Mouse (Mus musculus) T-helper 17 cell (primary cell): Measurements from ENCODE around the gene Serpinb2.

Source experiments
- in situ Hi-C, 2 experiments: fragments of 300-600 bp; cut with MboI, MseI; formaldehyde crosslinking; loops; 1 replicate in 1 of 2; 2 replicates in 1 of 2; pipeline ENCODE4 v1.15.1; 2025; ENCODE audit warnings: high pct_unique_total_duplicates in 2 of 2

Serpinb2 gene

DNA sequence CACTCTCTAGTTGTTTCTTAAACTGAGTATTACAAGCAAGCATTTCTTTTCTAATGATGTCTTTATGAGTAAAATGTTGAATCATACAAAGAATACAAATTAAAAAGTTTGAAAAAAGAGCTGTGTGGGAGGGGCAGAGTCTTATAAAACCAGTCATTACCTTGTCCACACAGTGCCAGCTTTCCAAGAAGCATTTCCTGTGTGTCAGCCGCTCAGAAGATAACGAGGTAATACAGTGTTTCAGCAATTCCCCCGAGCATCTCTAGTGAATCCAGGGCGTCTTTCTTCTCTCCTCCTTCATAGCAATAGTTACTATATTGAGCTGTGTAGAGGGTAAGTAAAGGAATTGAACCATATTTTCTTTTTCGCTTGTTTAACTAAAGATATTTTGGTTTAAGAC, at the start of gene Serpinb2:
Serpinb2 (plus strand) TSS at position 172 of the 400 bp plus-strand sequence.
- in situ Hi-C loops, result no loop called here

GRCm38 (mm10) chr1:107479909-107480308, 31.3 kb upstream of the Serpinb2 start:
- in situ Hi-C loops, result loop anchor here (5.0 to 25.0 kb wide), 4 partner anchors 235 to 1543 kb away; no protein-coding TSS in a partner anchor

- in situ Hi-C loops, result loop anchor here (5.0 to 25.0 kb wide), 3 partner anchors 237 to 1544 kb away; no protein-coding TSS in a partner anchor
Measured at GRCm38 (mm10) chr1:107481452-107481851, 29.8 kb upstream of the Serpinb2 start.

DNA sequence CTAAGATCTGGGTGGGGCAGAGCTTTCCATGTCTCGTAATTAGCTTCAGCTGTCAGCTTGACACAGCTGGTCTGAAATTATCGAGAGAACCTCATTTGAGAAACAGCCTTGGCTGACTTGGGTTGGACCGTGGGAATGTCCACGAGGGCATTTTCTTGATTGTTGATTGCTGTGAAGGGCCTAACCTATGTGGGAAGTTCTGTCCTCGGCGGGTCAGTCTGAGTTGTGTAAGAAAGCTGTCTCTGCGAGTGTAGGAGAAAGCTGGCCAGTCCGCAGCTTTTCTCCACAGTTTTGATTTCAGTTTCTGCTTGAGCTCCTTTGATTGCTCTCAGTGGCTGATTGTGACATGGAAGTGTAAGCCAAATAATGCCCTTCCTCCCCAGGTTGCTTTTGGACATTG, 21.6 kb upstream of the Serpinb2 start:
- in situ Hi-C loops, result loop anchor here (5.0 to 25.0 kb wide), 4 partner anchors 245 to 1552 kb away; no protein-coding TSS in a partner anchor

DNA sequence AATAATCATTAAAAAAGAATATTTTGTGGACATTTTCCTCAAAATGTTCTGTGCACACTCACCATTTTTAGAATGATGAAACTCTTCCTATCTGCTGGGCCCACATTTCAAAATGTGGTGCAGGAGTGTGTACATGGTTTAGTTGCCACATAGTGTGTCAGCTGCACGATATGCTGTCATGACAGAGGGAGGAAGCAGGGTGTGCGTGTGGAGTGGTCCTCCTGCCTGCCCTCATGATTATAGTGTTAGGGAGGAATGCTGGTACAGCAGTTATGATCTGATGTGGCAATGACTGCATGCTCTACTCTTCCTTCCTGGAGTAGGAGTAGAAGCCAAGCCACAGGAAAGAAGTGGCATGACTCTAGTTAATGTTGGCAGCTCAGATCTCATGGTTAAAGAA, 14.4 kb upstream of the Serpinb2 start:
- in situ Hi-C loops, result loop anchor here in 1 of 2 experiments (25.0 kb wide), 1 partner anchor 1559 kb away; no protein-coding TSS in a partner anchor

DNA sequence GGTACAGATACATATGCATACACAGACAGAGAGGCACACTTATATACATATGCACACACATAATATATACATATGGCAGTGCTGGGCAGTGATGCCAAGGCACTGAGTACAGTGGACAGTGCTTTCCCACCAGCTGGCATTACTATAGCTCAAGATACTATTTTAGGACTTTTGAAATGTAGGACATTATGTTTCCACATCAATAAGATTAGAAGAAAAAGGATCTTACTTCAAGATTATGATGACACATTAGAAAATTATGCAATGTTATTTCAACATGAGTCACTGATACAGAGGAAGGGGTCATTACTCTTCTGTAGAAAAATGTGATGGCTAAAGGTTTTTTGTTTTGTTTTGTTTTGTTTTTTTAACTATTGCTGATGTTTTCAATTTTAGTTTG, 9.2 kb upstream of the Serpinb2 start:
- in situ Hi-C loops, result no loop called here

DNA sequence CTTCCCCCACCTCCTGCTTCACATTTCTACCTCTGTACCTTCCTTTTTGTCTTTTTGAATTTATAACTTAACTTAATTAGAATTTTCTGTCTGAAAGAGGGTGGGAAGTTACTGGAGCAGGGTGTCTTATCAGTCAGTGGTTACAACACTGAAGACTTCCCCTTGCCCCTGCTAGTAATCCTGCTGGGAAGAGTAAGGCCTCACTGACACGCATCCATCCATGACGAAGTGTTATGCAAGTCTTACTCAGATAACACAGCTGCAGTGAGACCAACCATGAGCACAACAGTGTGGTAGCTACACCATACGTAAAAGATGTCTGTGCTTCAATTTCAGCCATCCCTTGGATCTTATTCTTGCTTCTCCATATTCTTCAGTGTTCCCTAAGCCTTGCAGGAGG, 7.9 kb upstream of the Serpinb2 start:
- in situ Hi-C loops, result no loop called here

DNA sequence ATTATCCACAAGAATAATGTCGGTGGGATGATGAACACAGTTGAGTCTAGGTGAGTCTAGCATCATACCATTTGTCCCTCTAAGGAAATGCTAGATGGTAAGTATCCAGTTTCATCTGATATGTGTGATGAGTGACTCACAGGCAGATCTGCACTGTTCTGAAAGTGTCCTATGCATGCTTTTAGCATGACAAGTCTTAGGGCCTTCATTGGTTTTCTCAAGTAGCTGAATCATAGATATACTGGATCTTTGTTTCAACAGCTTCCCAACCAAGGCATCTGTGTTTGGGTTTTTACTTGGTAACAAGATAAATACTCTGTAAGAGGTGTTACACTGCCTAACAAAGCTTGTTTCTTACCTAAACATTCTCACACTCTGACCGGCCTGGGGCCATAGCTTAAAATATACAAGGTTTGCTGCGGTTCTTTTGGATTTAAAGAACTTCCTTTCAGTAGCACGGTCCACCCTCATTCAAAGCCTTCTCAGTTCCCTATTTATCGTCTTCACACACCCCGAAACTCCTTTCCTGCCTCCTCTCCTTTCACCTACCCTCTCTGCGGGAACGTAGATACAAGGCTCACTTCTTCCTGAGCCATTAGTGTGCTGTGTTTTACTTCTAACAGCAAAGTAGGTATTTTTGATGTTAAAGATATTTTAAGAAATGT, 5.2 kb upstream of the Serpinb2 start:
- in situ Hi-C loops, result no loop called here

- in situ Hi-C loops, result no loop called here
Measured at GRCm38 (mm10) chr1:107512194-107513138, 1.2 kb downstream of the Serpinb2 start.

- in situ Hi-C loops, result no loop called here
Measured at GRCm38 (mm10) chr1:107513530-107513929, 2.3 kb downstream of the Serpinb2 start.

DNA sequence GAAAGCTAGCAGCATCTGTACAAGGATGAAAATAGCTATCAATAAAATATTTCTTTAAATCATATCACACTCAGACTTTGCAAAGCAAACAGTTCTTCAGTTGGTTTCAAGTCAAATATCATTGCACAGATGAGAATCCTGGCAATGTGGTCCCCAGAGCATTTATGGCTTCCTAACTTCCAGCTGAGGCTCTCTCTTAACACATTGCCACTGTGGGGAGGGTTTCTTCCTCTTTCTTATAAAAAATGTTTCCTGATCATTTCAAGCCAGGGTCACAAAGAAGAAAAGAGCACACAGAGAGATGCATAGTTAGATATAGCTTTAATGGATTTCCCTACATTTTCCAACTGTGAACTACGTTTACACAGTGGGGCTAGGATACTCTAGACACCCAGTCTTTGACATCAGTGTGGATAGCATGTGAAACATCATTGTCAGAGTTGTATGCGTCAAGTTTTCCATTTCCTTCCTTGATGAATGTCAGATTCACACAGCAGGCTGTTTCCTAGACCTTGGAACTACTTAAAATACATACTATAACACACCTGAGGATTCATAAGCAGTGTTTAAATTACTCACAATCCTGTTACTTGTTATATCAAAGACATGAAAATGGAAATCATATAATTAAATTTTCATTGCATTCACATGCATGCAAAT, 4.7 kb downstream of the Serpinb2 start:
- in situ Hi-C loops, result no loop called here

- in situ Hi-C loops, result no loop called here
Measured at GRCm38 (mm10) chr1:107525592-107525991, 14.4 kb downstream of the Serpinb2 start.

- in situ Hi-C loops, result no loop called here
Measured at GRCm38 (mm10) chr1:107528325-107529078, 17.3 kb downstream of the Serpinb2 start.

DNA sequence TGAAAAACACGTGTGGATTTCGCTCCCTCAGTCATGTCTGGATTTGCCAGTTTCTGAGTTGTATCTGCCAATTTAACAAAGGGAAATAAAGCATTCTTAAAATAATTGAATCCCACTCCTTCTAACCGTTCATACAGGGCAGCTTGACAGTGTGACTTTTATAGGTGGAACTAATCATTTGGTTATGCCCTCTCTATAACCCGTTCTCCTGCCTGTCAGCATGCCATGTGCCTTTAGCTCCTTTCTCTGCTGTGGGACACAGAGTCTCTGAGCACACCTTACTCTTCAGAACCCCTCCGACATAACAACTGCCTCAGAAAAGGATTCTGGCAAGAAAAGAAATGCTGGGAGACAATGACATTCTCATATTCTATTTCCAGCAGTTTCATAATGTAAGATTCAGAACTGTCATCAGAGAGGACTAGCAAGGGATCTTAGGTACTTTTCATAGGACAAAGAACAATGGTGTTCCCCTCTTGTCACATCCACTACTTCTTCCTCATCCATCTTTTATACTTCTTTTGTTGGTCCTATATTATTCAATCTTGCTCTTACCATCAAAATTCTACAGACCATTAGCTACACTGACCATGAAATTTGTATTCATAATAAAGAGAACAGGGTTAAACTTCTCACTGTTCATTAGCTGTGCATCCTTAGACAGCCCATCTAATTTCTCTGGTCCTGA, 18.3 kb downstream of the Serpinb2 start:
- in situ Hi-C loops, result no loop called here

DNA sequence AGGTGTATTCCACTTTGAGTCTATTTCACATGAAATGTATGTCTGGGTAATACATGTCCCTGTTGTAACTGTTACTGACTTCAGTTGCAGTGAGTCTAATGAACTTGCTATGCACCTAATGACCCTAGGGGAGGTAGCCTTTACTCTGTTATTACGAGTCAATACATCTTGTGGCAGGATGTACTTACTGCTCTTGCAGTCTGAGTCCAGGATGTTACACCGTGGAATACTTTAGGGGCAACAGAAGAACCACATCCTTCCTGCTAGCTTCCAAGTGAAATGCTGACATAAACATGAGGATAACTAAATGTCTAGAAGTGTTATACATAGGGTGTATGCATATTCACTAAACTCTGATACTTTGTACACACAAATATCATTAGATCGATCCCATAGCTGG, 22.5 kb downstream of the Serpinb2 start:
- in situ Hi-C loops, result no loop called here

- in situ Hi-C loops, result no loop called here
Measured at GRCm38 (mm10) chr1:107537435-107537834, 26.2 kb downstream of the Serpinb2 start.

DNA sequence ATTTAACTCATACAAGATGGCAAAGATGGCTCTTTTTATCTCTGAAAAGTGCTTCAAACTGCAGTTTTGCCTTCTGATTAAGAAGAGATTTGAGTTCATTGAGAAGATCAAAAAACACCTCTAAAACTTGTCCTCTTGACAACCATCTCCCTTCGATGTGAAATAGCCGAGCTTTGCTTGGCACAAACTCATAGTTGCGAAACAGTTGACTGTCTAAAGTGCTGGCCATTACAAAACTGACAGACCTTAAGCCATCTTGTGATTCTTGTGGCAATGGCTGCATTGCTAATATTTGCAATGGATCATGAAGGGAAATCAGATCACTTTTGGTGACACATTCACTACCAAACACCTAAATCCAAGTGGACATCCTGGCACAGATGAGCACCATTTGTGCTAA, 48.3 kb downstream of the Serpinb2 start:
- in situ Hi-C loops, result no loop called here

- in situ Hi-C loops, result no loop called here
Measured at GRCm38 (mm10) chr1:107562110-107562509, 50.9 kb downstream of the Serpinb2 start.

DNA sequence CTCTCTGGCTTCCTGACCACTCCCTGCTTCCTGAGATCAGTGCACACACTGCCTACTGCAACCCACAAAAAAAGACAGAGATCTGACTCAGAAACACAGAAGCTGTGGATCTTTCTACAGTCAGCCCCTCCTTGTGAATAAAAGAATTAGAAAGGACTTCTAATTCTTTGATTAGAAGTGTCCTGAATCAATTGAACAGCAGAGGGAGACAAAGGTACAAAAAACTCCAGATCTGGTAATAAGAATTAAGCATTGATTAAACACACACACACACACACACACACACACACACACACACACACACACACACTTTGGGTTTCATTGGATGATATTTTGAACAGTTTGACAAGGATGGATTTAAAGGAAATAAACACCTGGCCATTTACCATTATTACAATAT, 54.4 kb downstream of the Serpinb2 start:
- in situ Hi-C loops, result no loop called here

DNA sequence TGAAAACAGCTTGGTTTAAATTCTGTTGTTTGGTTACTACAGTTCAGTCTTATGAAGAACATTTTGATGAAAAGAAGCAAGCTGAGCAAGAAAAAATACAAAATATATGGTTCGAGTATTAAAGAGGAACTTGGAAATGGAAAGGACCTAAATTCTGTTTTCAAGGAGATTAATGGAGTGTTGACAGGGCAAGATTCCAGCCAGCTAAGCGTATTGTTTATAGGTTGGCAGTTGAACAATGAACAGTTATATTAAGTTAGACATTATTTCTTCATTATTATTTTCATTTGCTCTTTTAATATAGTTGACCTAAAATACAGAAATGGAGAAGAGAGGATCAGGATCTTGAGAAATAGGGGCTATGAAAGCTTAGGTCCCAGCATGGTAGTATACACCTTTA, 64.9 kb downstream of the Serpinb2 start:
- in situ Hi-C loops, result no loop called here

- in situ Hi-C loops, result no loop called here
Measured at GRCm38 (mm10) chr1:107577514-107577913, 66.3 kb downstream of the Serpinb2 start.
